Mouse (Mus musculus) embryonic fibroblast, embryonic 13.5 days (primary cell): ENCODE measurements around the gene Rnf167.

Experiments
- CTCF ChIP-seq: IDR thresholded peaks from 2 replicates; pipeline ENCODE4 v1.5.1; 2011; ENCODE audit warnings: mild to moderate bottlenecking, control low read depth, low read length, moderate library complexity, borderline replicate concordance; ENCODE audit not compliant: insufficient read depth
- POLR2A ChIP-seq: IDR thresholded peaks from 2 replicates; pipeline ENCODE4 v1.6.1; 2011; ENCODE audit warnings: low read depth, mild to moderate bottlenecking, control low read depth, low read length, moderate library complexity

GRCm38 (mm10) chr11:70607611-70608010 lies 39.4 kb upstream of the Rnf167 start:
- TF ChIP-seq CTCF (no peak), POLR2A (no peak)
